Mouse (Mus musculus) cerebellum, adult 11-12 months (tissue): ENCODE measurements around the gene Ncln.

Experiments used
- DNase-seq: peaks from one replicate; pipeline ENCODE4 v3.0.0; 2022

Gene Ncln

DNA sequence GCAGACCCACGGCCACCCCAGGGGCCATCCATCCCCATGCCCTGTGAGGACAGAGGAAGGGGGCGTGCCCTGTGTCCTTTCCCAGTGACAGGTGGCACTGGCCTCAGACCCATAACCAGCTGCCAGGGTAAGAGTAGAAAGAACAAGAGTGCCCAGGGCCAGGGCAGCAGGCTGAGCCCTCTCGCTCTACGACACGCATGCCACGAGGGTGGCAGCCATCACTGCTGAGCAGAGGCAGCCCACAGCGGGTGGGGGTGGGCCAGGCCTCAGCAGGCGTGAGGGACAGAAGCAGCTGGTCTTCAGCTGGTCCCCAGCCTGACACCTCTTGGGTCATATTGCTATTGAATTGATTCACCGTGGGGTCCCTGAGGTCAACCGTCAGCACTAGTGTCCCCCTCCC, 9.7 kb downstream of the Ncln start:
- DNase-seq, result no peak

GRCm38 (mm10) chr10:81485479-81486018, 10.6 kb downstream of the Ncln start:
- no peak for DNase-seq

DNA sequence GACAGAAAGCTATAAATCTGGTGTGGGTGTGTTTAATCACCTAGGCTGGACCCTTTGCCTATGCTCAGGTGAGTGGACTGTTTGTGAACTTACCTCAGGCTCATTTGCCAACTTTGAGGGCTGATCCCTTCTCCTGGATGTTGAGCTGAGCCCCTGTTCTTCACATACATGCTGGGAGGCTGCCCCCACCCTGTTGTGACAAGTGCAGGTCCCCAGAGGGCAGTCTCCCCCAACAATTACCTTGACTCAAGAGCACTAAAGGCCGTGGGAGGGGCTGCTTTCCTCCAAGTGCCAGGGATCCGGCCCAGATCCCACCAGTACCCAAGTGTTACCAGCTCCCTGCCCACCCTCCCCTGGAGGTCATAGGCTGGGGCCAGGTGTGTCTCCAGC, 11.1 kb downstream of the Ncln start:
- no peak for DNase-seq

- DNase-seq, result no peak
Observed at GRCm38 (mm10) chr10:81484441-81485059, 11.6 kb downstream of the Ncln start.

- peak; percentile 61 for DNase-seq
Observed at GRCm38 (mm10) chr10:81483983-81484382, 12.2 kb downstream of the Ncln start.

DNA sequence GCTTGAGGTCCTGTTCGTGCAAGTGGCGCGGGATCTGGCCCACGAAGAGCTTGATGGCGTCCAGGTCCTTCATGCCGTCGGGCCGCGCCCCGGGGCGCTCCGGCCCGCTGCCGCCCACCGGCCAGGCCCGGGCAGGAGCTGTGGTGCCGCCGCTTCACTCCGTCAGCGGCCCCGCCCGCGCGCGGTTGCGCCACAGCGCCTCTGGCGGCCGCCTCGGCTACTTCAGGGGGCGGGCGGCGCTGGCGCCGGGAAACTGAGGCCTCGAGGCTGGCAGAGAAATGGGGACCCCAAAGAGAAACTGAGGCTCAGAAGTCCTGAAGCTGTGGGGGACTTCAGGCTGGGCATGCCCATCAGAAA, 13.7 kb downstream of the Ncln start, which contains the start of gene Celf5:
Gene Celf5 (minus strand): TSS at position 177 of the 357 bp plus-strand sequence.
- DNase-seq, result peak; percentile 70

DNA sequence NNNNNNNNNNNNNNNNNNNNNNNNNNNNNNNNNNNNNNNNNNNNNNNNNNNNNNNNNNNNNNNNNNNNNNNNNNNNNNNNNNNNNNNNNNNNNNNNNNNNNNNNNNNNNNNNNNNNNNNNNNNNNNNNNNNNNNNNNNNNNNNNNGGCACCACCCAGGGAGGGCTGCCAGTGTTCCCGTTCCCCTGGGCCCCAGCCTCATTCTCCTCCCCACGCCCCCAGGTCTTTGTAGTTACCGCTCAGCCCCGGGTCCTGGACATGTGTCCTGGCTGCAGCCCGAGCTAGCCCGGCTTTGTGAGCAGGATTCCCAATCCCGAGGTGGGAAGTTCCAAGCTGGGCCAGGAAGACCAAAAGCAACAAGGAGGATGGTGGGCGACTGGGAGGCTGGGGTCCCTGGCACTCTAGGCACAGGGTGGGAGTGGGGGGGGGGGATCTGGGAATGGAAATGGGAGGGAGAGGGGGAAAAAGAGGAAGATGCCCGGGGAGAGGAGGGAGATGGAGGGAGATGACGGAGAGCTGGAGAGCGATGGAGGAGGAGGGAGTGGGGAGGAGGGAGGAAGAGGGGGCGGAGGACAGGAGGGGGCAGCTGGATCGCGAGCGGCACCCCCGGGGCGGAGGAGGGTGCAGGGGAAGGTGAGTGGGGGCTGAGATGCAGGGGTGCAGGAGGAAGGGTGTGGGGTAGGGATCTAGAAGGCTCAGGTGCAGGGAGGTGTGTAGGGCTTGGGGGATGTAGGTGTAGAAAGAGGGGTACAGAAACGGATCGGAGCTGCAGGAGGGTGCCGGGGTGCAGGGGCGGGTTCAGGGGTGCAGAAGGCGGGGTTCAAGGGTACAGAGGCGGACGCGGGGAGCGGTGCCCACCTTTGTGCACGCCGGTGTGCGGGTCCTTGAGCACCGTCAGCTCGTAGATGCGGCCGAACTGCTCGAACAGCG, 14.3 kb downstream of the Ncln start:
- peak; percentile 62 for DNase-seq

DNA sequence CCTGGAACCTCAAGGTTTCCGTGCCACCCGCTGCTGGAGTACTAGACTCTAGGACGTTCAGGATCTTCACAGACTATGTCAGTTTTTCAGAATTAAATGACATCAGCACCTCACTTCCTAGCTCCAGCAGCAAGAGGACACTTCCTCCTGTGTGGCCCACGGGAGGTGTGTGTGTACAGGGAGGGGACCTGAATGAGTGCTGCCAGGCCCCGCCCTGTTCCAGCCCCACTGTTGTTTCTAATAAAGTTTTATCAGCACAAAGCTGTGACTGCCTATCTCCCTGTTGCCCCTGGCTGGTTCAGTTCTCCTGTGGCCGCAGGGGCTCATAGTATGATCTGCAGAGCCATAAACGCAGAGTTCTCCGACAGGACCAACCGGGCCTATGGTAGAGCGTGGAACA, 21.7 kb downstream of the Ncln start:
- DNase-seq, result no peak

GRCm38 (mm10) chr10:81473003-81473451, 23.2 kb downstream of the Ncln start:
- peak; percentile 66 for DNase-seq

DNA sequence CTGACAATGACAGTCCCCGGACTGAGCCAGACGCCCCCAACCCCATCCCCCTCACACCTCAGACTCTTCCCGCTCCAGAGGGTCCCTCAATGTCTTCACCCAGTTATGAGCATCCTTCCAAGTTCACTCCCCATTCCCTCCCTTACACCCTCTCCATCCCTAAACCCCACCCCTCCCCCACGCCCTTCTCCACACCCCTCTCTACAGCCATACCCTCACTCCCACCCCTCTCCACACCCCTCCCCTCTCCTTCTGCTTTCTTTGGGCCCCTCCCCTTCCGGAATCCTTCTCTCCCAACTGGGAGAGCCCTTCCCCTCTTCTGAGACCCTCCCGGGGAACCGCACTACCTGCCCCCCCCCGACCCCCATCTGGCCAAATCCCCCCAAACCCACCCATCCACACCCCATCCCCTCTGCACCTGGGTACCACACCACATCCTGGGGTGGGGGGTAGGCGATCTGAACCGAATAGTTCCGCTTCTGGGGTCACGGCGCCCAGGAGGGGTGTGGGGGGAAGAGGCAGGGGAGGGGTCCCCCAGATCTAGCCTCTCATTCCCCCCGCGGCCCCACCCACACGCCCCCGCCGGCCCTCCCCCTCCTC, 23.7 kb downstream of the Ncln start:
- no peak for DNase-seq

GRCm38 (mm10) chr10:81470454-81470853, 25.7 kb downstream of the Ncln start:
- no peak for DNase-seq

- DNase-seq, result no peak
Observed at GRCm38 (mm10) chr10:81469253-81469652, 26.9 kb downstream of the Ncln start.

- peak; percentile 36 for DNase-seq
Observed at GRCm38 (mm10) chr10:81467670-81468235, 28.4 kb downstream of the Ncln start.

DNA sequence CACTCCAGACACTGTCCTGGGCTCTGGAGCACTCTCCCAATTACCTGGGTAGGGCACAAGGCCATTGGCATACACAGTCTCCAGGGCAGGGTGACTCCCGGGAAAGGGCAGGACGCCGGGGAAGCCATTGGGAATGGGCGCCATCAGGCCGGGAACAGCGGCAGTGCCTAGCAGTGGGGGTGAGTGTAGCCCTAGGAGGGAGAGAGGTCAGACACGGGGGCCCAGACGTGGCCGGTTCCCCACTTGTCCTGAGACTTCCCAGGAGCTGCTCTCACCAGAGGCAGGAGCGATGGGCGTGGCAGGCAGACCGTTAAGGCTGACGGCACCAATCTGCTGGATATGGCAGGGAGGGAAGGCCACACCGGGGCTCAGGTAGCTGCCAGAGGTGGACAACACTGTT, 29.3 kb downstream of the Ncln start:
- DNase-seq, result peak; percentile 31

DNA sequence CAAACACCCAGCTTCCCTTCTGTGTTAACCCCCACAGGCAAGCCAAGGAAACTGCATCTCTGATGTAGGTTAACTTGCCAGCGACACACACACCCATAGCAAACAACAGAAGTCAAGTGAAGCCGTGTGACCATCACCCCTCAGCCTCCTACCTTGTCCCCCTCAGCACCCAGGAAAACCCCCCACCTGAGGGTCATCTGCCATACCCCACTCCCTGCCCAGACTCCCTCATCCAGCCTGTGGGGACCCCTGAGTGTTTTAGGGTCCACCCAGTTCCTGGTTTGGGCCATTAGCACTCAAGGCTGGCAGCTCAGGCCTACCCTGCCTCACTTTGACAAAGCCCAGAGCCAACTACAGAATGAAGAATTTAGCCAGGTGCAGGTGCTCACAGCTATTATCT, 30.1 kb downstream of the Ncln start:
- DNase-seq, result no peak

DNA sequence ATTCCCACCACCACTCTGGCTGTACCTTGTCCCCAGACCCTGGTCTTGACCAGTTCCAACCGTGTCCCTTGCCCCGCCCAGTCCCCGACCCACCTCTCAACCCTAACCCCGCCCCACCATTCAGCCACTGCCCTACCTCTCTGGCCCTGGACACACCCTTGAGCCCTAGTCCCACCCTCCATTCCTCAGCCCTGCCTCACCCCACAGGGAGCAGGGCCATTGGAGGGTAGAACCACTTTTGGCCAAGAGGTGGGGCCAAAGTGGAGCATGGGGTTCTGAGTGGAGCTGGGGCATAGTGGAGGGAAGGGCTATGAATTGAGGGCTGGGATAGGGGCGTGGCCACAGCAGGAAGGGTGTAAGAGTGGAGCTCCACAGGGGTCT, 30.9 kb downstream of the Ncln start:
- peak; percentile 39 for DNase-seq

GRCm38 (mm10) chr10:81464405-81465264, 31.6 kb downstream of the Ncln start:
- peak; percentile 68 for DNase-seq

DNA sequence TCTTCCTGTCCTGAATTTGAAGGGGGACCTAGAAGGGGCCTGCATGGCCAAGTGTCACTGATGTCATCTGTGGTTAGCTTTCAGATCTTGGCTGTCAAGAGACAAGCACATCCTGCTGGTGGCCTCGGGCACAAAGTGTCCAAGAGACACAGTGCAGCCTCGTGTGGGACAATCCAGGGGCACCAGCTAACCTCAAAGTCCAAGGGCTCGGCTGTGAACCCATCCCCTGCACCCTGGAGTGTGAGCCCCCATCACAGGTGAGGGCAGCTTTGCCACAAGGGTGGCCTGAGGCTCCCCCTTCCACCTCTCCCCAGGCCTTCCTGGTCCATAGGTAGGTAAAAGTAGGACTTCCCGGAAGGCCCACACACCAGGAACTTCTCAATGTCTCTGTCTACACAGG, 32.7 kb downstream of the Ncln start:
- no peak for DNase-seq

GRCm38 (mm10) chr10:81462917-81463316, 33.3 kb downstream of the Ncln start:
- no peak for DNase-seq

DNA sequence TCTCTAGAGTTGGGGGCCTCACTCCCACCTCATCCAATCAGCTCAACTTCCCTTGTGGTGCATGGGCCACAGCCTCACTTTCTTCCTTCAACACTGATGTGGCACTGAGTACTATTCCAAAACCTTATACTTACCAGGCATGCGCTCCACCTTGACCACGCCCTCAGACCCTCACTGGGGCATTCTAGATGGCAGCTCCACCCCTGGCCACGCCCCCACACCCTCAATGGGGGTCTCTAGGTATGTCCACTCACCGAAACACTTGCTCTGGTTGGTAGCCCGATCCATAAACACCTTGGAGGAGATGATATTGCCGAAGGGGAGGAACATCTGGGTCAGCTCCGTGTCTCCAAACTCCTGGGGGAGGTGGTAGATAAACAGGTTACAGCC, 33.8 kb downstream of the Ncln start:
- DNase-seq, result peak; percentile 35

DNA sequence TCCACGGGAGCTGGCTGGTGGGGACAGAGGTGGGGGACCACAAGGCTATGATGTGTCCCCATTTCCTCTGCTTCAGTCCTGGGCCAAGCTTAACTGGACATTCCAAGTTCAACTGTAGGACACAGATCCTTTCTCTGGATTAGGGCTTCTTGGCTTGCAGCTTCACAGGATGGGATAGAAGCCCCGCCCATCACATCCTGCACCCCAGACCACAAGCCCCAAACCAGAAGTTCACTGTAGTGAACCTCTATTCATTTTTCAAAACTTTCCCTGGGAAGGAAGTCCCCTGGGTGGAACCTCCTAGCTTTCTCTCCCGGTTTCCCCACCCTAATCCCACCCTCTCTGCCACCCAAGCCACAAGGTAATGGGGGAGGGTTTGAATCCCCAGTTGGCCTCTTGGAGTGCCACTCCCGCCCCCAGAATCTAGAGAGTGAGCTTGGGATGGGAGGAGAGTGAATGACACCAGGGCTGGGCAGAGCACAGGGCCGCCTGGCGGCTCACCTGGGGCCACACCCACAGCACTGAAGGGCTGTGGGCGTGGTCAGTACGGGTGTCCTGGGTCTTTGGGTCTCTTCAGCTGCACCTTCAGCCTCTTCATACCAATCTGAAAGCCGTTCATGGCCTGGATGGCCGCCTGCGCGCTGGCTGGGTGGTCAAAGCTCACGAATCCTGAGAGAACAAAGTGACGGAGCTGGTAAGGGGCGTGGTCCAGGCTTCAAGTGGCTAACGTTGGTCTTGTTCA, 34.3 kb downstream of the Ncln start:
- DNase-seq, result peak; percentile 32

DNA sequence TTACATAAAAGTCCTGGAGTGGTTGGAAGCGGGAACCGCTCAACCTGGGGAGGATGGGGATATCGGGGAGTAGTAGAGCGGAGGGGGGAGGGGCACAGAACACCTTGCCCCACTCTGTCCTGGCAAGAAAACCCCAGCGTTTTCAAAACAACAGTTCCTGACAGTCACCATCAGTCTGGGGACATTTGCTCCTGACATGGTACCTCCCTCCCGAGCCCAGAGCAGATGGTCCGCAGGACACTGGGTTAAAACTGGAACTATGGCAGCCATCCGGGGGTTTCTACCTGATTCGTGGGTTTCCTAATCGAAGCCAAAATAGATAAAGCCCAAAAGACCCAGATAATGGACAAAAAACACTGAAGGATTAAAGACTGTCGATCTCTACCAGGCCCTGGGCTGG, 35.2 kb downstream of the Ncln start:
- no peak for DNase-seq
